Mouse (Mus musculus) heart, postnatal 4 days (tissue): Measurements from ENCODE around the gene Gm21996. TPM values are rescaled to one million over a fixed set of nuclear protein-coding genes. Genes with fewer than 3 reads are reported as not detected.
"Not testable (repeated sequence)": the region's sequence is repeated elsewhere in the genome, so short reads cannot be mapped to it uniquely, and the experiment has no call there.

Source experiments
- DNase-seq: peaks from one replicate; pipeline ENCODE4 v3.0.0; 2021
- total RNA-seq, 2 experiments: library from RNA; stranded (reverse); gene quantifications; 2 replicates each; pipeline ENCODE4 v1.2.3; 2021

Gm21996 gene
- total RNA-seq, result not detected

DNA sequence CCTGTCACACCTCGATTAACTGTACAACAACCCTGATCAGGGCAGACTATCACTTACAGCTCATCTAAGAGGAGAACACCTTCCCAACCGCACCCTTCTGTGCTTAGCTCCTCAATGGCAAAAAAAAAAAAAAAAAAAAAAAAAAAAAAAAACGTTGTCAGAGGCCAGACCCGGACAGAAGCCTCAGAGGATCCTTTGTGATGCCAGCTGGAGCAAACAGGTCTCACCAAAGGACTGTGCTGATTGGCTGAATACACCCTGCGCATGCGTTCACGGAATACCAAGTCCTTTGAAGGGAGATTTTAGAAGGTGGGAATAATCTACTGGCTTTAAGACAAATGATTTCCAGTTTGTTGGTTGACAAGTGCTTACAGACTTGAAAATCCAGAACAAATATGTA, at the start of gene Gm21996:
Gene Gm21996, minus strand, starts transcription at position 101 of the 400 bp plus-strand sequence.
- DNase-seq, result not testable (repeated sequence)
